Mouse (Mus musculus) heart, adult 2 months (tissue): ENCODE results near the gene Podnl1.

Source experiments
- CTCF ChIP-seq: fragments of 200-600 bp; IDR thresholded peaks from 2 replicates; pipeline ENCODE4 v1.8.1; 2022; ENCODE audit warnings: antibody characterized with exemption, mild to moderate bottlenecking, moderate library complexity
- EP300 ChIP-seq: fragments of 200-500 bp; IDR thresholded peaks from 2 replicates; pipeline ENCODE4 v1.6.1; 2011; ENCODE audit warnings: low read depth, low read length, control low read depth; ENCODE audit not compliant: insufficient read depth
- POLR2A ChIP-seq: fragments of 200-500 bp; IDR thresholded peaks from 2 replicates; pipeline ENCODE4 v1.6.1; 2011; ENCODE audit warnings: mild to moderate bottlenecking, low read depth, low read length, control low read depth; ENCODE audit not compliant: insufficient read depth

GRCm38 (mm10) chr8:84087156-84087555 lies 38.6 kb upstream of the Podnl1 start:
- TF ChIP-seq CTCF: no peak
- no peak for TF ChIP-seq POLR2A
- TF ChIP-seq EP300: no peak
